Mouse (Mus musculus) stomach, postnatal 0 days (tissue): Measurements from ENCODE around the gene Ngfr.

Experiments used
- CTCF ChIP-seq: IDR thresholded peaks from 2 replicates; pipeline ENCODE4 v1.5.1; 2016; ENCODE audit warnings: antibody characterized with exemption, low read depth, mild to moderate bottlenecking, moderate library complexity
- EP300 ChIP-seq: optimal IDR thresholded peaks from 2 replicates; pipeline ENCODE3; 2016; ENCODE audit warnings: antibody characterized with exemption

GRCm38 (mm10) chr11:95597741-95598140, 10.2 kb upstream of the Ngfr start:
- TF ChIP-seq CTCF, result no peak
- no peak for TF ChIP-seq EP300
